ENCODE assay signal across 21 mouse cellular contexts in the genomic region with DNA sequence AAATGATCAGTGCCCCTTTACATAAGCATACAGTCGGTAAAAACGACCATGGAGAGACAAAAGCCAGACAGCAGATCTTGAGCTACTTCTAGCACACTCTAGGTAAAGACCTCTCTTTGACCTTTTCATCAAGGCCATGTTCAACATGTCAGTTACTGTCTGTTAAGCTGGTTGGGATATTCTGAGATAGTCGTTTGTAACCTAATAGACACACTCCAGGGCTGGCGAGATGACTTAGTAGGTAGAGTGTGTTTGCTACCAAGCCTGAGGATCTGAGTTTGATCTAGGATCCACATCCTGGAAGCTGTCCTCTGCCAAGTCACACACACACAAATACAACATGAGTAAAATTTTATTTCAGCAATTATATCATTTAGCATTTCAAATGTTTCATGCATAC. TPM values are rescaled to one million over a fixed set of nuclear protein-coding genes. Genes with fewer than 3 reads are reported as not detected.
A peak's percentile ranks its signal among the peaks of the same experiment; 100 is the strongest.
DNase-seq lines count a peak whose midpoint lies in the region; ATAC-seq and TF ChIP-seq lines count a peak whose summit lies in the region.
"Had no signal": no experiment of that assay in that cellular context is flagged by ENCODE, and none has a peak within 500 bp of the region (broad histone marks: within the 10 kb centered on the region; RNA-seq: fewer than 3 reads in every experiment).

No protein-coding gene starts in this region.

- H3K4me1 ChIP-seq in heart, embryonic 16.5 days (ENCODE audit: control insufficient read depth, insufficient read depth, low read length): peaks cover 3% of the 10 kb centered on the region; the same call in 1 of the 2 replicates
- 0 out of 2 replicates have a peak, but pooled peaks cover 4% of the 10 kb centered on the region for H3K4me1 ChIP-seq in liver, embryonic 15.5 days (replicated peaks)
- H3K4me1 ChIP-seq in liver, embryonic 11.5 days (replicated peaks; ENCODE audit: control insufficient read depth, insufficient read depth, low read length): no peaks in the 10 kb centered on the region
- H3K4me1 ChIP-seq in cortical plate, adult 2 months (ENCODE audit: control insufficient read depth, insufficient read depth, low read length): no peaks in the 10 kb centered on the region
- H3K4me1 ChIP-seq: embryonic facial prominence, embryonic 12.5 days; forebrain, embryonic 12.5 days; hindbrain, embryonic 12.5 days had no signal

- H3K27ac ChIP-seq in heart, embryonic 16.5 days (ENCODE audit: low read length): peak overlapping the region; percentile 35; the same call in 1 of the 2 replicates
- peak overlapping the region; percentile 48 for H3K27ac ChIP-seq in liver, embryonic 15.5 days (replicated peaks)
- no peak overlapping the region for H3K27ac ChIP-seq in liver, embryonic 11.5 days (ENCODE audit: low read depth, low read length)
- H3K27ac ChIP-seq in cortical plate, adult 2 months (ENCODE audit: insufficient read depth, low read length): peak overlapping the region; percentile 13; the same call in 1 of the 2 replicates
- H3K27ac ChIP-seq: embryonic facial prominence, embryonic 12.5 days; forebrain, embryonic 12.5 days; hindbrain, embryonic 12.5 days had no signal

- H3K27me3 ChIP-seq in heart, embryonic 16.5 days (ENCODE audit: control insufficient read depth, insufficient read depth, low read length): no peaks in the 10 kb centered on the region
- H3K27me3 ChIP-seq in liver, embryonic 15.5 days: no peaks in the 10 kb centered on the region
- no peaks in the 10 kb centered on the region for H3K27me3 ChIP-seq in liver, embryonic 11.5 days (replicated peaks; ENCODE audit: control insufficient read depth, insufficient read depth, low read length)
- H3K27me3 ChIP-seq: embryonic facial prominence, embryonic 12.5 days; forebrain, embryonic 12.5 days; heart, embryonic 12.5 days; hindbrain, embryonic 12.5 days had no signal

- TF ChIP-seq POLR2A in cortical plate, adult 2 months (IDR thresholded peaks at IDR 0.05; ENCODE audit: extremely low read depth, insufficient read depth, low read length): no peak

- H3K9ac ChIP-seq in heart, embryonic 16.5 days (ENCODE audit: low read length): no peak overlapping the region
- H3K9ac ChIP-seq in liver, embryonic 15.5 days: no peak overlapping the region
- no peak overlapping the region for H3K9ac ChIP-seq in liver, embryonic 11.5 days (ENCODE audit: low read depth, low read length)
- H3K9ac ChIP-seq: embryonic facial prominence, embryonic 12.5 days; forebrain, embryonic 12.5 days; heart, embryonic 12.5 days; hindbrain, embryonic 12.5 days had no signal

- no peak for ATAC-seq in heart, embryonic 16.5 days (replicated peaks; ENCODE audit: extremely low read depth, insufficient read depth, low FRiP score)
- no peak for ATAC-seq in liver, embryonic 15.5 days (ENCODE audit: insufficient read depth)
- no peak for ATAC-seq in liver, embryonic 11.5 days (replicated peaks; ENCODE audit: low FRiP score)
- ATAC-seq: forebrain, embryonic 16.5 days; hindbrain, embryonic 16.5 days; inflammation-experienced regulatory T-cells, adult 6 months had no signal

- peaks cover 20% of the 10 kb centered on the region; the same call in 1 of the 2 replicates for H3K36me3 ChIP-seq in heart, embryonic 16.5 days (ENCODE audit: control insufficient read depth, insufficient read depth)
- H3K36me3 ChIP-seq in liver, embryonic 15.5 days (replicated peaks): peaks cover 53% of the 10 kb centered on the region
- peaks cover 16% of the 10 kb centered on the region for H3K36me3 ChIP-seq in liver, embryonic 11.5 days (ENCODE audit: control insufficient read depth, insufficient read depth, low read length)

- H3K4me3 ChIP-seq in heart, embryonic 16.5 days (ENCODE audit: low read length): no peak overlapping the region
- no peak overlapping the region for H3K4me3 ChIP-seq in liver, embryonic 15.5 days (replicated peaks)
- H3K4me3 ChIP-seq in liver, embryonic 11.5 days (ENCODE audit: low read depth, low read length): no peak overlapping the region
- no peak overlapping the region for H3K4me3 ChIP-seq in cortical plate, adult 2 months (ENCODE audit: insufficient read depth, low read length)
- H3K4me3 ChIP-seq: embryonic facial prominence, embryonic 12.5 days; forebrain, embryonic 12.5 days; heart, embryonic 12.5 days; hindbrain, embryonic 12.5 days had no signal

- no peak overlapping the region for H3K4me2 ChIP-seq in heart, embryonic 16.5 days (ENCODE audit: low read depth, low read length)
- no peak overlapping the region for H3K4me2 ChIP-seq in liver, embryonic 15.5 days
- no peak overlapping the region for H3K4me2 ChIP-seq in liver, embryonic 11.5 days
- H3K4me2 ChIP-seq: embryonic facial prominence, embryonic 12.5 days; forebrain, embryonic 12.5 days; heart, embryonic 12.5 days; hindbrain, embryonic 12.5 days had no signal

- intact Hi-C loops in heart, postnatal 14 days (cut with DNase I): no loop called here

- DNase-seq in heart, adult 11 months: peak; percentile 61
- no peak for DNase-seq in heart, postnatal 4 days
- no peak for DNase-seq in heart, postnatal 14 days
- DNase-seq in liver, embryonic 11.5 days (ENCODE audit: low spot score): no peak
- DNase-seq in thymus, postnatal 4 days: no peak
- DNase-seq: adrenal gland, postnatal 10 days; cerebellum, adult 11 months; cerebellum, adult 8-10 months; cerebellum, postnatal 14 days; gastrocnemius, postnatal 25 days; heart, postnatal 36 days had no signal

- WGBS in heart, embryonic 16.5 days: 47% methylated on average over 4 of the region's 4 CpGs
- WGBS in liver, embryonic 15.5 days (ENCODE audit: insufficient replicate concordance): 74% methylated on average over 4 of the region's 4 CpGs
- WGBS in liver, embryonic 11.5 days: 85% methylated on average over 4 of the region's 4 CpGs

- H3K9me3 ChIP-seq in heart, embryonic 16.5 days (replicated peaks; ENCODE audit: control insufficient read depth, low read length): no peaks in the 10 kb centered on the region
- no peaks in the 10 kb centered on the region for H3K9me3 ChIP-seq in liver, embryonic 15.5 days (replicated peaks)
- H3K9me3 ChIP-seq in liver, embryonic 11.5 days (ENCODE audit: control insufficient read depth, low read length): no peaks in the 10 kb centered on the region
- H3K9me3 ChIP-seq: embryonic facial prominence, embryonic 12.5 days; forebrain, embryonic 12.5 days; heart, embryonic 12.5 days; hindbrain, embryonic 12.5 days had no signal

- TF ChIP-seq CTCF in cortical plate, adult 2 months (IDR thresholded peaks at IDR 0.05; ENCODE audit: extremely low read depth, insufficient read depth, low read length): no peak

RNA-seq across cellular contexts. Expression of gene Ap3m1, which starts 12.7 kb away (rescaled TPM):
- 10 to 100 TPM; 75.5 to 79.0 TPM for total RNA-seq in heart, postnatal 4 days (2021)
- polyA plus RNA-seq in heart, embryonic 16.5 days (2015; fragmentation: Nextera tagmentation; extraction: Ambion mirVana): 54.4 and 60.7 TPM in 2 replicates
- total RNA-seq in heart, postnatal 14 days (2021): 10 to 100 TPM; 69.5 to 71.4 TPM
- 29.0 and 30.2 TPM in 2 replicates for polyA plus RNA-seq in liver, embryonic 15.5 days (2015; fragmentation: Nextera tagmentation; extraction: Ambion mirVana)
- polyA plus RNA-seq in liver, embryonic 11.5 days (2014; fragmentation: Nextera tagmentation; extraction: Ambion mirVana): 55.7 and 75.0 TPM in 2 replicates
- polyA plus RNA-seq in cortical plate, adult 2 months (2012; rRNA removed): 64.9 and 65.8 TPM in 2 replicates

RNA-seq across cellular contexts. Expression of gene Adk, which starts 12.8 kb away (rescaled TPM):
- 100 to 1,000 TPM; 142 to 149 TPM for total RNA-seq in heart, postnatal 4 days (2021)
- 197 and 222 TPM in 2 replicates for polyA plus RNA-seq in heart, embryonic 16.5 days (2015; fragmentation: Nextera tagmentation; extraction: Ambion mirVana)
- 100 to 1,000 TPM; 186 to 196 TPM for total RNA-seq in heart, postnatal 14 days (2021)
- 197 and 203 TPM in 2 replicates for polyA plus RNA-seq in liver, embryonic 15.5 days (2015; fragmentation: Nextera tagmentation; extraction: Ambion mirVana)
- polyA plus RNA-seq in liver, embryonic 11.5 days (2014; fragmentation: Nextera tagmentation; extraction: Ambion mirVana): 253 and 276 TPM in 2 replicates
- 64.1 and 65.2 TPM in 2 replicates for polyA plus RNA-seq in cortical plate, adult 2 months (2012; rRNA removed)
